Comparison of ENCODE assay signal across 1 mouse cellular context in the genomic region with DNA sequence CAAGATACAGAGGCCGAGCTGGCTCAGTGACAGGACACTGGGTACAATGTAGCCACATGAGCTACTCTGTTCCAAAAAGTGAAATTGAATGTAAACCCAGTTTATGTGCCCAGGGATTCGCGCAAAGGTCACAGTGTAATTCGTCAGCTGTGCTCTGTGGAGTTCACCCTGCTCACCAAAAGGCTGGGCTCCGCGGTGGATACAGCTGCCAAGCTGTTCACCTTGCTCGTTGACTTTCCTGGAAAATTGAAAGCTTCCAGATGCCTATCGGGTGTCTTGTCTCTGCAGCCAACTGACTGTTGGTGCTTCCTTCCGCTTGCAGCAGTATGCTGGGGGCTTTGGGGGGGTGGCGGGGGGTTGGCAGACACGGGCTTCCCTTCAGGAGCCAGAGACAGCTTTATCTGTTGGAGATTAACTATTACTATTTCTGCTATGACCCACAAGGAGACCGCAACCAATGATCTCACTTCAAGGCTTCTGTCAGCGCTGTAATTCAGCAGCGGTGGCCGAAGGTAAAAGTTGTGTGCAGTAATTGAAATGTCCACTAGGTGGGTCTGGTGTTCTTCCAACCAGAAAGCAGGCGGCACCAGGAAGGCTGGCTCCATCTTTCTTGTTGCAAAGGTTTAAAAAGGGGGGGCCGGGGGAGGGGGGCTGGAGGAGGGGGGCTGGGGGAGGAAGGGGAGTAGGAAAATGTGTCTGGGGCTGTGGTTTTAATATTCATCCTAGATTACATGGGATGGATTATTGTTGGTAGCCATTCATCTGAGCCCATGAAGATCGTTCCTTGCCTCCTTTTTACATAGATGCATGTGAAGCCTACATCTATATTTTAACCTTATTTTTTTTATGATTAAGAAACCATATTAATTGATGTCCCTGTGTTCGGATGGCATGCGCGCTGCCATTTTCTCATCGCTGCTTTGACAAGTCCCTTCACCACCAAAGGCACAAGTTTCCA.
TF ChIP-seq lines count a peak whose summit lies in the region.

No protein-coding gene starts in this region.

TF ChIP-seq in CH12.LX, 34 proteins besides CTCF, POLR2A, EP300 and RAD21 (continued from another document):
- TF ChIP-seq SMC3 (IDR thresholded peaks at IDR 0.05; ENCODE audit: low read depth, low read length) = peak; percentile 71
